Mouse (Mus musculus) stomach, postnatal 0 days (tissue): ENCODE data around the gene Ddx47. TPM values are rescaled to one million over a fixed set of nuclear protein-coding genes. Genes with fewer than 3 reads are reported as not detected.
A peak's percentile ranks its signal among the peaks of the same experiment; 100 is the strongest.

Source experiments
- ATAC-seq: fragments of 200-750 bp; cut with Nextera tagmentation; 2 replicates; pipeline ENCODE4 v1.8.0; 2017; ENCODE audit not compliant: low FRiP score, low TSS enrichment
- DNase-seq: peaks from one replicate; pipeline ENCODE4 v3.0.0-alpha.2; 2016; ENCODE audit warnings: low spot score
- H3K27ac ChIP-seq: fragments of 300-500 bp; sonication (generic); replicated peaks from 2 replicates; pipeline ENCODE4 v1.5.1; 2014; ENCODE audit warnings: mild to moderate bottlenecking, control low read depth
- H3K27me3 ChIP-seq: fragments of 300-500 bp; sonication (generic); 2 replicates; pipeline ENCODE4 v1.6.1; 2014; ENCODE audit warnings: low read length; ENCODE audit not compliant: control insufficient read depth, insufficient read depth
- H3K36me3 ChIP-seq: fragments of 300-500 bp; sonication (generic); 2 replicates; pipeline ENCODE4 v1.6.1; 2014; ENCODE audit warnings: low read length, mixed read lengths; ENCODE audit not compliant: control insufficient read depth, insufficient read depth
- H3K4me1 ChIP-seq: fragments of 300-500 bp; sonication (generic); replicated peaks from 2 replicates; pipeline ENCODE4 v1.6.1; 2014; ENCODE audit warnings: antibody characterized with exemption; ENCODE audit not compliant: control insufficient read depth, insufficient read depth
- H3K4me2 ChIP-seq: fragments of 300-500 bp; sonication (generic); replicated peaks from 2 replicates; pipeline ENCODE4 v1.6.1; 2014; ENCODE audit warnings: low read depth, mild to moderate bottlenecking, control low read depth, moderate library complexity
- H3K4me3 ChIP-seq: fragments of 300-500 bp; sonication (generic); 2 replicates; pipeline ENCODE4 v1.5.1; 2014; ENCODE audit warnings: low read depth, low read length, control low read depth
- H3K9ac ChIP-seq: fragments of 300-500 bp; sonication (generic); 2 replicates; pipeline ENCODE4 v1.6.1; 2014; ENCODE audit warnings: mild to moderate bottlenecking, low read length, control low read depth, mixed read lengths
- H3K9me3 ChIP-seq: fragments of 300-500 bp; sonication (generic); 2 replicates; pipeline ENCODE4 v1.6.1; 2016; ENCODE audit warnings: low read length; ENCODE audit not compliant: control insufficient read depth
- CTCF ChIP-seq: IDR thresholded peaks from 2 replicates; pipeline ENCODE4 v1.5.1; 2016; ENCODE audit warnings: antibody characterized with exemption, low read depth, mild to moderate bottlenecking, moderate library complexity
- EP300 ChIP-seq: optimal IDR thresholded peaks from 2 replicates; pipeline ENCODE3; 2016; ENCODE audit warnings: antibody characterized with exemption
- WGBS: fragments of 180-500 bp; shearing (Covaris S2); extraction: QIAGEN DNeasy Blood & Tissue Kit; methylation state at CpG from one replicate; pipeline ENCODE4 v1.1.7; 2014; 5-methylcytosine and 5-hydroxymethylcytosine counted together
- polyA plus RNA-seq: library from polyadenylated mRNA; unstranded; fragments of >200 nt; fragmentation: Nextera tagmentation; extraction: Ambion mirVana; gene quantifications from 2 replicates; pipeline ENCODE4 v1.2.1, GENCODE M21; 2015

Gene Ddx47
- polyA plus RNA-seq, 1 experiment from 2014 or later, result 46.0 TPM

DNA sequence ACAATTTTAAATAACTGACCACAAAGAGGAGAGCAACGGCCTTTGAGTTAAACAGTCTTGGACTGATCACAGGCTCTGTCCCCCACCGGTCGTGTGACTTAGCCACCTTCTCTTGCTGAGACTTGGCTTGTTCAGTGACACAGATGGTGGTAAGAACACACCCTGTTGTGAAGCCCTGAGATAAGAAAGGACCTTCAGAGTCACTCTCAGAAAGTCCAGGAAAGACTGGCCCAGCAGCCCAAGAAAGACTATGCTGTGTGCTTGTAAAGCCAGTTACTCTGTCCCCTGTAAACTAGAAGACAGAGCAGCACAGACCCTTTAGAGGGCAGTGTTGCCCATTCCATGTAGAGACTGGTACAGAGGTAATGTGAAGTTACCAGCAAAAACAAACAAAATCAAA lies 26.7 kb upstream of the Ddx47 start:
- TF ChIP-seq CTCF, result peak; percentile 60
- TF ChIP-seq EP300, result no peak
- no peaks in the 10 kb centered on the region for H3K36me3 ChIP-seq
- H3K4me1 ChIP-seq, result no peaks in the 10 kb centered on the region
- 57% methylated on average over 3 of the region's 3 CpGs for WGBS
- H3K4me3 ChIP-seq, result no peak overlapping the region
- no peak overlapping the region for H3K9ac ChIP-seq
- H3K9me3 ChIP-seq, result no peaks in the 10 kb centered on the region
- ATAC-seq (peak; percentile 49; the same call in 1 of the 2 replicates), DNase-seq (peak; percentile 30)
- H3K27me3 ChIP-seq, result no peaks in the 10 kb centered on the region
- no peak overlapping the region for H3K4me2 ChIP-seq
- no peak overlapping the region for H3K27ac ChIP-seq

- DNase-seq (no peak), ATAC-seq (no peak)
- H3K4me2 ChIP-seq, result no peak overlapping the region
- H3K4me1 ChIP-seq, result no peaks in the 10 kb centered on the region
- H3K9ac ChIP-seq, result no peak overlapping the region
- H3K27me3 ChIP-seq, result no peaks in the 10 kb centered on the region
- H3K4me3 ChIP-seq, result no peak overlapping the region
- H3K27ac ChIP-seq, result no peak overlapping the region
- no peak for TF ChIP-seq EP300
- no peak for TF ChIP-seq CTCF
- 67% methylated on average over 9 of the region's 9 CpGs for WGBS
- H3K36me3 ChIP-seq, result no peaks in the 10 kb centered on the region
- no peaks in the 10 kb centered on the region for H3K9me3 ChIP-seq
Observed at GRCm38 (mm10) chr6:134988377-134988776, 23.0 kb upstream of the Ddx47 start.

DNA sequence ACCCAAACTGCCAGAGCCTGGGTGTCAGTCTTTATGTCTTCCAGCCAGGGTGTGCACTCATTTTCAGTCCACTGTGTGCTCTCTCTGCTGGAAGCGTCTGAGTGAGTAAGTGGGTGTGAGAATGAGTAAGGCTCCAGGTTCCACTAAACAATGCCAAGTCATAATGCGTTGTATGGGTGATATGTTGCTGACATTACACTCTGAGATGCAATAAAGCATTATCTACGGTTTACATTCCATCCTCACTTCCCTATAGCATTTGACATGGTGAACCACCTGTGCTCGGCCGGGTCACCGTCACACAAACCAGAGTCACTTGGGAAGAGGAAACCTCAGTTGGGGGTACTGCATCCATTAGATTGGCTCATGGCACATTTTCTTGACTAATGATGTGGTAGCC lies 20.7 kb upstream of the Ddx47 start:
- TF ChIP-seq CTCF (no peak), EP300 (no peak)
- 77% methylated on average over 6 of the region's 6 CpGs for WGBS
- peak; percentile 49; the same call in 1 of the 2 replicates for ATAC-seq

DNA sequence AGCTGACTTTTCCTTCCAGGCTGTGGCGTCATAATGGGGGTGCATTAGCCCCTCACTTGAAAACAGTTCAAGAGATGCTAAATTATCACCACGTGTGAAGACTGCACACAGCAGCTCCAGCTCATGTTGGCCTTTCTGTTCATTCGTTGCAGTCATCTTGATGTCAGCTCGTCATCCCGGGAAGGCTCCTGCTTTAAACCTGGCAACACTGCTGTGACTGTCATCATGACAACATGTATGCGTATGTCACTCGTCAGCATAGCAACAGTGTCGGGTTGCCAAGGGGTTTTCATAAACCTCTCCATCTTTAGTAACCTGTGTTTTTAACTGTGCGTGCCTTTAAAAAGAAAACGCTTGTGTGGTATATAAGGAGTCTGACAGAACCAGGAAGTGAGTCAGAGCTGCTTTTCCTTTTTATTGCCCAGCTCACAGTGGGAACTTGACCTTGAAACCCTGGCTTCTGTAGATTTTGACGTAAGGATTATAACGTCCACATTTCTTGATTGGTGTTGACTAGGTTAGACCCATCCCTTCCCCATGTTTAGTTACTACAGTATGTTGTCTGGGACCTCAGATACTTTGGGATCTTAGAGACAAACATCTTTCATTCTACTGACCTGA lies 17.3 kb upstream of the Ddx47 start:
- TF ChIP-seq CTCF, result no peak
- no peak for TF ChIP-seq EP300
- WGBS, result 59% methylated on average over 12 of the region's 12 CpGs
- Histone ChIP-seq H3K36me3 (no peaks in the 10 kb centered on the region), H3K9ac (no peak overlapping the region), H3K9me3 (no peaks in the 10 kb centered on the region), H3K4me1 (no peaks in the 10 kb centered on the region), H3K27ac (no peak overlapping the region), H3K4me3 (no peak overlapping the region), H3K4me2 (no peak overlapping the region), H3K27me3 (no peaks in the 10 kb centered on the region)
- DNase-seq, result no peak
- ATAC-seq, result 0 out of 2 replicates have a peak, but pooled peaks have one; percentile 33

More for the DNA sequence above, 20.7 kb upstream of the Ddx47 start:
- H3K4me2 ChIP-seq, result no peak overlapping the region
- no peaks in the 10 kb centered on the region for H3K9me3 ChIP-seq
- no peak for DNase-seq
- no peak overlapping the region for H3K27ac ChIP-seq
- no peaks in the 10 kb centered on the region for H3K4me1 ChIP-seq
- no peak overlapping the region for H3K9ac ChIP-seq
- no peaks in the 10 kb centered on the region for H3K27me3 ChIP-seq
- H3K4me3 ChIP-seq, result no peak overlapping the region
- no peaks in the 10 kb centered on the region for H3K36me3 ChIP-seq

GRCm38 (mm10) chr6:134994985-134995384 lies 16.4 kb upstream of the Ddx47 start:
- no peak for DNase-seq
- TF ChIP-seq EP300, result no peak
- TF ChIP-seq CTCF, result no peak
- no peaks in the 10 kb centered on the region for H3K27me3 ChIP-seq
- no peak overlapping the region for H3K4me2 ChIP-seq
- H3K4me3 ChIP-seq, result no peak overlapping the region
- H3K9me3 ChIP-seq, result no peaks in the 10 kb centered on the region
- no peak overlapping the region for H3K9ac ChIP-seq
- 69% methylated on average over 8 of the region's 8 CpGs for WGBS
- ATAC-seq, result no peak
- H3K27ac ChIP-seq, result no peak overlapping the region
- H3K36me3 ChIP-seq, result no peaks in the 10 kb centered on the region
- H3K4me1 ChIP-seq, result no peaks in the 10 kb centered on the region

- DNase-seq (no peak), ATAC-seq (no peak)
- H3K4me2 ChIP-seq, result no peak overlapping the region
- no peaks in the 10 kb centered on the region for H3K9me3 ChIP-seq
- no peak overlapping the region for H3K27ac ChIP-seq
- H3K4me1 ChIP-seq, result no peaks in the 10 kb centered on the region
- no peak overlapping the region for H3K4me3 ChIP-seq
- no peaks in the 10 kb centered on the region for H3K36me3 ChIP-seq
- no peak overlapping the region for H3K9ac ChIP-seq
- TF ChIP-seq EP300 (no peak), CTCF (peak; percentile 45)
- H3K27me3 ChIP-seq, result no peaks in the 10 kb centered on the region
- WGBS, result 92% methylated on average over 2 of the region's 2 CpGs
Observed at GRCm38 (mm10) chr6:134996918-134997317, 14.5 kb upstream of the Ddx47 start.
